Mouse (Mus musculus) 416B (cell line): ENCODE measurements around the gene Olfr56.
"Not testable (repeated sequence)": the region's sequence is repeated elsewhere in the genome, so short reads cannot be mapped to it uniquely, and the experiment has no call there.

Source experiments
- DNase-seq: peaks from one replicate; pipeline ENCODE4 v3.0.0; 2011; ENCODE audit warnings: low read depth

The Olfr56 gene

GRCm38 (mm10) chr11:49060061-49060460 is 81.4 kb downstream of the Olfr56 start:
- not testable (repeated sequence) for DNase-seq

GRCm38 (mm10) chr11:49061865-49062264 is 83.2 kb downstream of the Olfr56 start:
- not testable (repeated sequence) for DNase-seq

GRCm38 (mm10) chr11:49063713-49064469 is 85.2 kb downstream of the Olfr56 start, which contains the start of gene Tgtp2:
TSS of gene Tgtp2 (minus strand) at chr11:49064206.
- peak; percentile 54 for DNase-seq

GRCm38 (mm10) chr11:49068358-49068757 is 89.7 kb downstream of the Olfr56 start:
- DNase-seq: no peak

GRCm38 (mm10) chr11:49076001-49076757 is 97.5 kb downstream of the Olfr56 start, which contains the start of gene Ifi47:
TSS of gene Ifi47 (plus strand) at chr11:49076587.
- peak; percentile 92 for DNase-seq

GRCm38 (mm10) chr11:49077012-49077411 is 98.3 kb downstream of the Olfr56 start:
- DNase-seq: no peak

- DNase-seq: no peak
These were observed 100.0 kb downstream of the Olfr56 start for GRCm38 (mm10) chr11:49078719-49079118.

GRCm38 (mm10) chr11:49080636-49081035 is 101.9 kb downstream of the Olfr56 start:
- no peak for DNase-seq

GRCm38 (mm10) chr11:49081356-49081755 is 102.7 kb downstream of the Olfr56 start:
- DNase-seq: no peak

- DNase-seq: no peak
These were observed 103.2 kb downstream of the Olfr56 start for GRCm38 (mm10) chr11:49081886-49082285.

GRCm38 (mm10) chr11:49083146-49083545 is 104.5 kb downstream of the Olfr56 start:
- DNase-seq: no peak

- peak; percentile 77 for DNase-seq
These were observed 105.1 kb downstream of the Olfr56 start for GRCm38 (mm10) chr11:49083808-49084207.

- no peak for DNase-seq
These were observed 105.7 kb downstream of the Olfr56 start for GRCm38 (mm10) chr11:49084385-49084784.

- peak; percentile 77 for DNase-seq
These were observed 106.2 kb downstream of the Olfr56 start for GRCm38 (mm10) chr11:49084875-49085274.

- DNase-seq: no peak
These were observed 108.2 kb downstream of the Olfr56 start for GRCm38 (mm10) chr11:49086858-49087361.

GRCm38 (mm10) chr11:49087830-49088616 is 109.3 kb downstream of the Olfr56 start:
- peak; percentile 58 for DNase-seq

- DNase-seq: no peak
These were observed 110.4 kb downstream of the Olfr56 start for GRCm38 (mm10) chr11:49088990-49089652.

- no peak for DNase-seq
These were observed 111.2 kb downstream of the Olfr56 start for GRCm38 (mm10) chr11:49089735-49090507.

- DNase-seq: no peak
These were observed 111.9 kb downstream of the Olfr56 start for GRCm38 (mm10) chr11:49090551-49090950.

GRCm38 (mm10) chr11:49091171-49091570 is 112.5 kb downstream of the Olfr56 start:
- DNase-seq: no peak
